Mouse (Mus musculus) liver, embryonic 16.5 days (tissue): ENCODE results near the gene Banp. TPM values are rescaled to one million over a fixed set of nuclear protein-coding genes. Genes with fewer than 3 reads are reported as not detected.

Source experiments
- ATAC-seq: fragments of 200-750 bp; cut with Nextera tagmentation; 2 replicates; pipeline ENCODE4 v1.8.0; 2017; ENCODE audit warnings: low read depth, mild to moderate bottlenecking, moderate number of reproducible peaks, moderate library complexity
- H3K27ac ChIP-seq: fragments of 300-500 bp; sonication (generic); 2 replicates; pipeline ENCODE4 v1.5.1; 2014; ENCODE audit warnings: mild to moderate bottlenecking, low read length
- H3K27me3 ChIP-seq: fragments of 300-500 bp; sonication (generic); 2 replicates; pipeline ENCODE4 v1.6.1; 2014; ENCODE audit warnings: low read depth, low read length, mixed read lengths; ENCODE audit not compliant: control insufficient read depth, insufficient read depth
- H3K36me3 ChIP-seq: fragments of 300-500 bp; sonication (generic); 2 replicates; pipeline ENCODE4 v1.6.1; 2014; ENCODE audit warnings: mild to moderate bottlenecking; ENCODE audit not compliant: control insufficient read depth, insufficient read depth
- H3K4me1 ChIP-seq: fragments of 300-500 bp; sonication (generic); 2 replicates; pipeline ENCODE4 v1.6.1; 2014; ENCODE audit warnings: low read depth, low read length, mixed read lengths; ENCODE audit not compliant: control insufficient read depth
- H3K4me2 ChIP-seq: fragments of 300-500 bp; sonication (generic); 2 replicates; pipeline ENCODE4 v1.6.1; 2014; ENCODE audit warnings: low read depth, low read length, mixed read lengths
- H3K4me3 ChIP-seq: fragments of 300-500 bp; sonication (generic); 2 replicates; pipeline ENCODE4 v1.5.1; 2014; ENCODE audit warnings: low read depth, mild to moderate bottlenecking, low read length
- H3K9ac ChIP-seq: fragments of 300-500 bp; sonication (generic); 2 replicates; pipeline ENCODE4 v1.6.1; 2014; ENCODE audit warnings: low read depth, low read length
- H3K9me3 ChIP-seq: fragments of 300-500 bp; sonication (generic); replicated peaks from 2 replicates; pipeline ENCODE4 v1.6.1; 2016; ENCODE audit warnings: low read length; ENCODE audit not compliant: control insufficient read depth
- WGBS: fragments of 180-500 bp; shearing (Covaris S2); extraction: QIAGEN DNeasy Blood & Tissue Kit; methylation state at CpG from one replicate; pipeline ENCODE4 v1.1.7; 2014; ENCODE audit not compliant: insufficient replicate concordance; 5-methylcytosine and 5-hydroxymethylcytosine counted together
- polyA plus RNA-seq: library from polyadenylated mRNA; unstranded; fragments of >200 nt; fragmentation: Nextera tagmentation; extraction: Ambion mirVana; gene quantifications from 2 replicates; pipeline ENCODE4 v1.2.1, GENCODE M21; 2015

Gene Banp
- polyA plus RNA-seq, 1 experiment from 2014 or later = 20.2 TPM

DNA sequence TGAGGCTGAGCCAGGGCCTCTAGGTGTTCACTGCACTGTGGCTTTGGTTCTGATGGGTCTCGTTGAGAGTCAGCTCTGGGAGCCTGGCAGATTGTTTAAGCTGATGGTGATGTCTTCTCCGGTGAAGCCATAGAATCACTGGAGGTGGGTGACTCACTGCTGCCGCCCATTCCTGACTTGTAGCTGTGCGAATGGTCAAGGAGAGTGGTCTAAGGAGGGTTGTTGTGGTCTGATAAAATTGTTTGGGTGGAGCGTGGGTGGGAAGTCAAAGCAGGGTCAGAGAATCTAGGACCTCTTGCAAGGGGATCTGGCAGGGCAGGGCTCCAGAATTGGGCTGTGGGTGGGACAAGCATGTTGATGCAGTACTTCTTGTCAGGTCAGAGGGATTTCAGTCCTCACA lies 61.1 kb downstream of the Banp start:
- Histone ChIP-seq H3K4me2 (no peak overlapping the region), H3K4me1 (no peaks in the 10 kb centered on the region), H3K4me3 (no peak overlapping the region), H3K9me3 (no peaks in the 10 kb centered on the region), H3K9ac (no peak overlapping the region), H3K27me3 (no peaks in the 10 kb centered on the region), H3K36me3 (peaks cover 8% of the 10 kb centered on the region), H3K27ac (no peak overlapping the region)
- no peak for ATAC-seq
- WGBS = 70% methylated on average over 5 of the region's 5 CpGs

- no peak for ATAC-seq
- H3K9me3 ChIP-seq = no peaks in the 10 kb centered on the region
- no peaks in the 10 kb centered on the region for H3K27me3 ChIP-seq
- no peak overlapping the region for H3K9ac ChIP-seq
- no peaks in the 10 kb centered on the region for H3K4me1 ChIP-seq
- H3K27ac ChIP-seq = no peak overlapping the region
- peaks cover 5% of the 10 kb centered on the region; the same call in 1 of the 2 replicates for H3K36me3 ChIP-seq
- no peak overlapping the region for H3K4me2 ChIP-seq
- no peak overlapping the region for H3K4me3 ChIP-seq
- WGBS = 56% methylated on average over 7 of the region's 7 CpGs
Measured at GRCm38 (mm10) chr8:122011066-122011588, 61.6 kb downstream of the Banp start.

DNA sequence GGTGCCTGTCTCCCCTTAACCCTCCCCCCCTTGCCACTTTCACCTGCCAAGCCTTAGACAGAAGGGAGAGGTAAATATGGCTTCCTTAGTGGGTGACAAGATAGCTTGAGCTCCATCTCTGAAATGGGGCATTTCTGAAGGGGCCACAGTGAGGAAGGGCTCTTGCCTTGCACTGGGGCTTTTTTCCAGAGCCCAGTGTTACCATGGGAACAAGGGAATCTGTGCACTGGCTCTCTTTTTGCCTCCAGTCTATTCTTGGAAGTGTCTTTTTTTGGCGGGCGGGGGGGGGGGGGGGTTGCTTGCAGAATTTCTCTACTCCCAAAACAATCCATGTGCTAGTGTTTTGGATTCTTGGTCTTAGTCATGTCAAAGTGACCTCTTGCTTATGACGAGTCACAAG lies 65.1 kb downstream of the Banp start:
- no peak for ATAC-seq
- no peak overlapping the region for H3K27ac ChIP-seq
- H3K9ac ChIP-seq = no peak overlapping the region
- H3K36me3 ChIP-seq = peaks cover 3% of the 10 kb centered on the region; the same call in 1 of the 2 replicates
- no peaks in the 10 kb centered on the region for H3K27me3 ChIP-seq
- H3K4me1 ChIP-seq = no peaks in the 10 kb centered on the region
- 82% methylated on average over 3 of the region's 3 CpGs for WGBS
- H3K4me3 ChIP-seq = no peak overlapping the region
- H3K4me2 ChIP-seq = no peak overlapping the region
- H3K9me3 ChIP-seq = no peaks in the 10 kb centered on the region

GRCm38 (mm10) chr8:122018046-122018831 lies 68.7 kb downstream of the Banp start:
- H3K4me2 ChIP-seq = no peak overlapping the region
- no peaks in the 10 kb centered on the region for H3K27me3 ChIP-seq
- no peaks in the 10 kb centered on the region for H3K9me3 ChIP-seq
- no peak overlapping the region for H3K9ac ChIP-seq
- 81% methylated on average over 22 of the region's 22 CpGs for WGBS
- peaks cover 8% of the 10 kb centered on the region for H3K36me3 ChIP-seq
- H3K27ac ChIP-seq = no peak overlapping the region
- H3K4me3 ChIP-seq = no peak overlapping the region
- no peak for ATAC-seq
- H3K4me1 ChIP-seq = peaks cover 8% of the 10 kb centered on the region

GRCm38 (mm10) chr8:122019162-122019561 lies 69.6 kb downstream of the Banp start:
- Histone ChIP-seq H3K27me3 (no peaks in the 10 kb centered on the region), H3K4me3 (no peak overlapping the region), H3K4me1 (peaks cover 8% of the 10 kb centered on the region), H3K27ac (no peak overlapping the region), H3K9ac (no peak overlapping the region), H3K4me2 (no peak overlapping the region), H3K9me3 (no peaks in the 10 kb centered on the region), H3K36me3 (peaks cover 8% of the 10 kb centered on the region)
- ATAC-seq = no peak
- WGBS = 90% methylated on average over 1 of the region's 1 CpGs

DNA sequence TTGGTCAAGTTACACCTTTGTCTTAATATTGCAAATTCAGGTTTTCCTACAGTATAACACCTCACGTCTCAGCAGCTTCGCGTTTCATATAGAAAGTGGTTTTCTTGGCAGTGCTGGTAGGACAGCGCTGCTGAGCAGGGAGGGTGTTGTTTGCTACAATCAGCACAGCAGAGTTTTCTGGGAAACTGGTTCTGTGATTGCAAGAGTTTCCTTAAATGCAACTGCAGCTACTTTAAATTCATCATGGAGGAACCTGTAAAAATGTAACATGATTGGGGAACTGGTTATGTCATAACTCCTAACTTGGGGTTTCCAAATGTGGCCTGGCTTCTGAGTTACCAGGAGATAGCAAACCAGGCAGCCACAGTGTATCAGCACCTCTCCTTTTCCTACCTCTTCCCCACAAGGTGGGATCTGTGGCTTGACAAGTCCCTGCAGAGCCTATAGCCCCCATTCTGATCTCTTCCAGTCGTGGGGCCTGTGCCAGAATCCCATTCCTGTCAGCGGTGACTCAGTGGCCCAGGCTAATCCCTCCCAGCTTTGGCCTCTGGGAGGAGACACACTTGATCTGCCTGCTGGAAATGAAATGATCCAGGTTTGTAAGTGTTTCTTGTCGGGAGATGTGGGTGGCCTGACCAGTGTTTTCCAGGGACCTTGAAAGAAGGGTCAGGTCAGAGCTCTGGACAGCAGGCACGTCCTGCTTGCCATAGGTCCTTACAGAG lies 70.7 kb downstream of the Banp start:
- Histone ChIP-seq H3K4me2 (no peak overlapping the region), H3K27ac (no peak overlapping the region), H3K9ac (no peak overlapping the region), H3K36me3 (peaks cover 8% of the 10 kb centered on the region), H3K4me3 (no peak overlapping the region), H3K4me1 (peaks cover 8% of the 10 kb centered on the region), H3K27me3 (no peaks in the 10 kb centered on the region), H3K9me3 (no peaks in the 10 kb centered on the region)
- 84% methylated on average over 8 of the region's 8 CpGs for WGBS
- ATAC-seq = no peak

DNA sequence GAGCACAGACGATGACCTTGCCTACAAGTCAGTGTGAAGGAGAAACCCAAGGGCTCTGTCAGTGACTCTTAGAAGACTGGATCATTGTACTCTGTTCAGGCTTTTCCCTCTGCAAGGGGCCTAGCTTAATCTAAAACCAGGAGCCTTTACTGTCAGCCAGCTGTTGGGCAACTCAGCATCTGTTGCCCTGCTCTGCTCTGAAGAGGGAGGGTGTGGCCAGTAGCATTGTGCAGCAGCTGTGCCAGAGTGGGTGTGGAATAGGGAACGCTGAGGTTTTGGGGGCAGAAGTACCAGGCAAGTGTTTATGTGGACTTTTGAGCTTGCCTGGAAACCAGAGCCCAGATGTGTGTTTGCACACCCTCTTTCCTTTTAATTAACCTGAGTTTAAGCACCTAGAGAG lies 72.2 kb downstream of the Banp start:
- Histone ChIP-seq H3K4me1 (peaks cover 8% of the 10 kb centered on the region), H3K27me3 (no peaks in the 10 kb centered on the region), H3K9ac (no peak overlapping the region), H3K27ac (no peak overlapping the region), H3K9me3 (no peaks in the 10 kb centered on the region), H3K4me2 (no peak overlapping the region), H3K4me3 (no peak overlapping the region), H3K36me3 (peaks cover 14% of the 10 kb centered on the region)
- WGBS = 74% methylated on average over 2 of the region's 2 CpGs
- 0 out of 2 replicates have a peak, but pooled peaks have one; percentile 25 for ATAC-seq

DNA sequence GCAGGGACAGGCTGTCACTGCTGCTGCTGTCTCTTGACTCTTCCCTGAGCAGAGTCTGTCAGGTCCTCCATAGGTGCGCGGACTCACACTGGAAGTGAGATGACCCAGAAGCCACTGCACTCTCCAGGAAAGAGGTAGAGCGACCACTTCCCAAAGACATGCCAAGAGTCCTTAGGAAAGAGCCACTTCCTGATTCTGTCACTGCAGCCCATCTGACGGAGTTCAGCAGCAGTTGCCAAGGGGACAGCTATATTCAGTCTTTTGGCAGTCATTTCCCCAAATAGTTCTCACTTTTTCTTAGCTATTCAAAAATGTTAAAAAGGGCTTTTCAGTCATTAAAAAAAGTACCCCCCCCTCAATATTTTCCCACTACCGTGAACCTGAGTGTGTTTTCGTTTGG lies 72.7 kb downstream of the Banp start:
- Histone ChIP-seq H3K9ac (no peak overlapping the region), H3K4me2 (no peak overlapping the region), H3K4me1 (peaks cover 8% of the 10 kb centered on the region), H3K9me3 (no peaks in the 10 kb centered on the region), H3K36me3 (peaks cover 14% of the 10 kb centered on the region), H3K27me3 (no peaks in the 10 kb centered on the region), H3K27ac (no peak overlapping the region), H3K4me3 (no peak overlapping the region)
- no peak for ATAC-seq
- WGBS = 66% methylated on average over 6 of the region's 6 CpGs

DNA sequence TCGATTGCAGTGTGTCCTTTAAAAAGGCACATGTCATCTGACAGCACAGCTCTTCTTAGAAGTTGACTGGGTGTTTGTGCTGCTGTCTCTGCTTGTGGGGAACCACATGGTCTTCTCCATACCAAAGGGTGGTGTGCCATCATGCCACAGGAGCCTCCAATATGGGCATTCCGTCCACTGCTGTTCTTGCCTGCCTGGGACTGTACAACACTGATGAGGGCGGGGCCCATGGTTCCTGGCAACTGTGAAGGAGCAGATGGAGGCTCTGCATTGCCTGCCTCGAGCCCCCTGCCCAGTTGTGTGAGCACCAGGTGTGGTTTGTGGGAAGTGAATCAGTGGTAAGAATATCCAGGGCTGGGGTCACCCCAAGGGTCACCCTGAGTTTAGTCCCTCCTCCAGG lies 73.2 kb downstream of the Banp start:
- H3K9me3 ChIP-seq = no peaks in the 10 kb centered on the region
- no peak overlapping the region for H3K4me2 ChIP-seq
- H3K4me3 ChIP-seq = no peak overlapping the region
- peaks cover 14% of the 10 kb centered on the region for H3K36me3 ChIP-seq
- 57% methylated on average over 4 of the region's 4 CpGs for WGBS
- H3K27me3 ChIP-seq = no peaks in the 10 kb centered on the region
- no peak overlapping the region for H3K9ac ChIP-seq
- no peak overlapping the region for H3K27ac ChIP-seq
- peaks cover 8% of the 10 kb centered on the region for H3K4me1 ChIP-seq
- no peak for ATAC-seq
